Mouse (Mus musculus) hindbrain, embryonic 10.5 days (tissue): ENCODE measurements around the gene Nxf1. TPM values are rescaled to one million over a fixed set of nuclear protein-coding genes. Genes with fewer than 3 reads are reported as not detected.
"Not testable (repeated sequence)": the region's sequence is repeated elsewhere in the genome, so short reads cannot be mapped to it uniquely, and the experiment has no call there.

Source experiments
- DNase-seq: peaks from one replicate; pipeline ENCODE4 v3.0.0-alpha.2; 2017; ENCODE audit warnings: low spot score
- H3K27ac ChIP-seq: fragments of 300-500 bp; sonication (generic); 2 replicates; pipeline ENCODE4 v1.5.1; 2016; ENCODE audit warnings: mild to moderate bottlenecking, moderate library complexity
- H3K27me3 ChIP-seq: fragments of 300-500 bp; sonication (generic); 2 replicates; pipeline ENCODE4 v1.6.1; 2016; ENCODE audit warnings: mild to moderate bottlenecking; ENCODE audit not compliant: poor library complexity, insufficient read depth, severe bottlenecking
- H3K36me3 ChIP-seq: fragments of 300-500 bp; sonication (generic); 2 replicates; pipeline ENCODE4 v1.6.1; 2016; ENCODE audit warnings: mild to moderate bottlenecking, moderate library complexity
- H3K4me1 ChIP-seq: fragments of 300-500 bp; sonication (generic); replicated peaks from 2 replicates; pipeline ENCODE4 v1.6.1; 2016; ENCODE audit warnings: mild to moderate bottlenecking
- H3K4me3 ChIP-seq: fragments of 300-500 bp; sonication (generic); 2 replicates; pipeline ENCODE4 v1.5.1; 2016; ENCODE audit warnings: mild to moderate bottlenecking, moderate library complexity
- H3K9me3 ChIP-seq: fragments of 300-500 bp; sonication (generic); 2 replicates; pipeline ENCODE4 v1.6.1; 2016; ENCODE audit warnings: mild to moderate bottlenecking, moderate library complexity
- WGBS: fragments of 180-500 bp; shearing (Covaris S2); methylation state at CpG from one replicate; pipeline ENCODE4 v1.1.7; 2016; 5-methylcytosine and 5-hydroxymethylcytosine counted together
- polyA plus RNA-seq: library from polyadenylated mRNA; unstranded; fragments of >200 nt; fragmentation: Nextera tagmentation; extraction: Ambion mirVana; gene quantifications from 2 replicates; pipeline ENCODE4 v1.2.1, GENCODE M21; 2016

The Nxf1 gene
- polyA plus RNA-seq, 1 experiment from 2014 or later = 233 TPM

DNA sequence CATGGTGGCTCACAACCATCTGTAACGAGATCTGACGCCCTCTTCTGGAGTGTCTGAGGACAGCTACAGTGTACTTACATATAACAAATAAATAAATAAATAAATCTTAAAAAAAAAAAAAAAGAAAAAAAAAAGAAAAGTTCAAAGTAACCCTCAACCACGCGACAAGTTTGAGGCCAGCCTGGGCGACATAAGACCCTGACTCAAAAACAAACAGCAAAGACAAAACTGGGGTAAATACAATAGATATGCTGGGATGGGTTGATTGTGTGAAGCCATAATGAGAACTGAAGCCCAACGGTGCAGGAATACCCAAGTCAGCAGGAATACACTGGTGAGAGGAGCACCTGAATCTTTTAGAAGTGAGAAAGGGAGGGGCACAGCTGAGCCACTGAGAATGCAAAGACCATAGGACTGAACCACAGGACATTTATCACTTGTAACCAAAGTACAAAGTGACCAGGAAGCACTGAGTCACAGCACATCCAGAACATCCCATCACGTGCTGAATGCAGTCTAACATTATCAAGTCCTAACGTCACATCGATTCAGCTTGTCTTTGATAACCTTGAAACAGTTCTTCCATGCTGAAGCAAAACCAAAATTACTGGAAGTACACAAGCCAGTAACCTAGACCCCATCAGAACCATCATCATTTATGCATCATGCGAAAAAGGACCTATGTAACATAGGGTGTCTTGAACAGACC is 40.0 kb upstream of the Nxf1 start:
- 61% methylated on average over 9 of the region's 10 CpGs for WGBS
- peaks cover 22% of the 10 kb centered on the region for H3K4me1 ChIP-seq
- no peak overlapping the region for H3K4me3 ChIP-seq
- H3K27me3 ChIP-seq = no peaks in the 10 kb centered on the region
- H3K9me3 ChIP-seq = no peaks in the 10 kb centered on the region
- peaks cover 2% of the 10 kb centered on the region for H3K36me3 ChIP-seq
- no peak overlapping the region for H3K27ac ChIP-seq
- DNase-seq = no peak

DNA sequence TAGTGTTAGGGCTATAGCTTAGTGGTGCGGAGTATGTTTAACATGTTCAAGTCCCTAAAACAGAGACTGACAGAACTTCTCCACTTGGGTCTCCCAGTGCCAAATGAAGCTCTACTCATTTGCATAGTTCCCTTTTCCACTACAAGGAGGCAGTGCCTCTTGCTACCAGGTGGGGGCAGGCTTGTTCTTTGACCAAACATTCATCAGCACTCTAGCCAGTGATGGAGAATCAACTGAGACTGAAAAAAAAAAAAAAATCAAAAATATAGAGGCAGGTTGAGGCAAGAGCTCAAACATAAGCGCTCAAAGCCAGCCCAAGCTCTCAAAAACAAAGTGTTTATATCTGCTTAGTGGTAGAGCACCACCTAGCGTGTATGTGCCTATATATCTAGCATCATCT is 38.5 kb upstream of the Nxf1 start:
- Histone ChIP-seq H3K27ac (no peak overlapping the region), H3K36me3 (no peaks in the 10 kb centered on the region), H3K4me3 (no peak overlapping the region), H3K27me3 (no peaks in the 10 kb centered on the region), H3K4me1 (peaks cover 19% of the 10 kb centered on the region), H3K9me3 (no peaks in the 10 kb centered on the region)
- peak; percentile 61 for DNase-seq
- 77% methylated on average over 3 of the region's 3 CpGs for WGBS

DNA sequence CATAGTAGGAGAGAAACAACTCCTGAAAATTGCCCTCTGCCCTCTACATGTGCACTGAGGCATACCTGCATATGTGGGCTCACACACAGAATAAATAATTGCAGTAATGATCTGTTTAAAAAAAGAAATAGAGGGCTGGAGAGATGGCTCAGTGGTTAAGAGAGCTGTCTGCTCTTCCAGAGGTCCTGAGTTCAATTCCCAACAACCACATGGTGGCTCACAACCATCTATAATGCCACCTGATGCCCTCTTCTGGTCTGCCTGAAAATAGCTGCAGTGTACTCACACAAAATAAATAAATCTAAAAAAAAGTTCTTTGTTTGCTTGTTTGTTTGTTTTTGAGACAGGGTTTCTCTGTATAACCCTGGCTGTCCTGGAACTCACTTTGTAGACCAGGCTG is 37.8 kb upstream of the Nxf1 start:
- H3K27ac ChIP-seq, H3K9me3 ChIP-seq, H3K36me3 ChIP-seq, DNase-seq, H3K27me3 ChIP-seq, H3K4me3 ChIP-seq: not testable (repeated sequence)
- peaks cover 16% of the 10 kb centered on the region for H3K4me1 ChIP-seq

DNA sequence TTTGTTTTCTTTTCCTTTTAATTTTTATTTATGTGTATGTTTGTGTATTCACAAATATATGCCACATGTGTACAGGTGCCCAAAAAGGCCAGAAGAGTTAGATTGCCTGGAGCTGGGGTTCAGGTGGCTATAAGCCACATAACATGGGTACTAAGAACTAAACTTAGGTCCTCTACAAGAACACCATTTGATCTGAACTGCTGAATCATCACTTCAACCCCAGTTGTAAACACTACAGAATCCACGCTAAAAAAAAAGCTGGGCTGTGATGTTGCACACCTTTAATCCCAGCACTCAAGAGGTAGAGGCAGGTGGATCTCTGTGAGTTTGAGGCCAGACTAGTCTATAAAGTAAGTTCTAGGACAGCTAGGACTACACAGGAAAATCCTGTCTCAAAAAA is 35.5 kb upstream of the Nxf1 start:
- H3K4me3 ChIP-seq = no peak overlapping the region
- DNase-seq = no peak
- WGBS = 72% methylated on average over 1 of the region's 1 CpGs

DNA sequence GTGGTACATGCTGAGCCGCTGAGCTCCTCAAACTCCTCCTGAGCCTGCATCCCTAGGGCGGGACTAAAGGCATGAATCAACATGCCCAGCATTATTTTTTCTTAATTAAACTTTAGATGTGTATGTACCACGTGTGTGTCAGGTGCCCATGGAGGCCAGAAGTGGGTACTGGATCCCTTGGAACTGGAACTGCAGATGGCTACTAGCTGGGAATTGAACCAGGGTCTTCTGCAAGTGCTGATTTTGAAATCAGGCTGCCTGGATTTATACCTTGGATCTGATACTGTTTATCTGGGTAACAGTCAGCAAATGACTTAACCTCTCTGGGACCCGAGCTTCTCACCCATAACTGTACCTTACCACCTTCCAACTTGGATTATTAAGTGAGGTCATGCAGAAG is 34.9 kb upstream of the Nxf1 start:
- 63% methylated on average over 4 of the region's 4 CpGs for WGBS
- Histone ChIP-seq H3K4me1 (peaks cover 26% of the 10 kb centered on the region), H3K36me3 (peaks cover 31% of the 10 kb centered on the region), H3K27me3 (no peaks in the 10 kb centered on the region), H3K9me3 (no peaks in the 10 kb centered on the region), H3K4me3 (peak overlapping the region; percentile 72), H3K27ac (peak overlapping the region; percentile 93)
- DNase-seq = no peak

More for the DNA sequence above, 35.5 kb upstream of the Nxf1 start:
- Histone ChIP-seq H3K9me3 (no peaks in the 10 kb centered on the region), H3K27me3 (no peaks in the 10 kb centered on the region), H3K4me1 (peaks cover 26% of the 10 kb centered on the region), H3K36me3 (peaks cover 25% of the 10 kb centered on the region), H3K27ac (no peak overlapping the region)

DNA sequence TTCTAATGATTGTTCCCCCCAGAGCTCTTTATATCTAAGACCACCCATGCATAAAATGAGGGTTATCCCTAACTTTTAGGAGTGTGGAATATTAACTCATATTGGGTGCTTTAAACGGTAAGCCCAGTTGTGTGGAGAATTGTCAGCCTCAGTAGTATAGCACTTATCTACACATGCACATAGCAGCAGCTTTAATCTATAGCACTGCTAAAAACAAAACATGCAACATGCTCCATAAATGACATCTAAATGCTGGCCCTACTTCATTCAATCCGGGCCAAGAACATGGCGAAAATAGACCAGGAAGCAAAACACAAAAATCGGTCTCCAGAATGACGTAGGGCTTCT is 34.3 kb upstream of the Nxf1 start:
- Histone ChIP-seq H3K4me3 (peak overlapping the region; percentile 72), H3K9me3 (no peaks in the 10 kb centered on the region), H3K36me3 (peaks cover 32% of the 10 kb centered on the region), H3K27me3 (no peaks in the 10 kb centered on the region), H3K4me1 (peaks cover 26% of the 10 kb centered on the region), H3K27ac (peak overlapping the region; percentile 93)
- DNase-seq = no peak
- WGBS = 3% methylated on average over 5 of the region's 5 CpGs

DNA sequence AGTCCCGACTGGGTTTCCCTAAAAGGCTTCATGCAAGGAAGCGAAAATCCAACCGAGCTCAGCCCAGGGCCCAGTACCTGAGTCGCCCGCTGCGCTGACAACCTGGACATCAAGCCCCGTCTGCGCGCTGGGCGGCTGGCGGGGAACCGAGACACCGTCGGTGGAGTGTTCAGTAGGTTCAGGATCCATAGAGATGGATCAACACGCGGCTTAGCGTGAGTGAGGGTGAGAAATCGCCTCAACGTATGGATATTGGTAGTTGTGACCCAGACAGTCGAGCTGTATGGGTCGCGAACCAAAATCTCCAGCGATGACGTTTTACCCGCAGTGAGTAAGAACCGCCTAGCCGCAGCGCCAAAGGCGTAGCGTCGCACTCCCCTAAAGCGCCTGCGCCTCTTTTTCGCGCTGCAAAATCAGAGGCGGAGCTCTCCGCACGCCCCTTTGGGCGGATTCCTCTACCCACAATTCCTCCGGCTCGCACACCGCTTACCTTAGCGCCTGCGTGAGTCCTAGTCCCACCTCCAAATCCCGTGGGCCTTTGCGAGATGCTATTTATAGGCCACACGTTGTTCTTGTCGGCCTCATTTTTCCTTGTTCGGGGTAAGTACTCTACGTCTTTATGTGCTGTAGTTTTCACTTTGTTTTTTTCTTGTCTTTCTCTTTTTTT is 33.8 kb upstream of the Nxf1 start, which contains the start of gene Slc3a2:
TSS of gene Slc3a2 (minus strand) at position 463 of the 667 bp plus-strand sequence.
- peak within 1 kb of the TSS; percentile 72 for H3K4me3 ChIP-seq
- H3K27ac ChIP-seq = peak within 1 kb of the TSS; percentile 93
- H3K27me3 ChIP-seq = no peaks in the 10 kb centered on the region
- peaks cover 26% of the 10 kb centered on the region for H3K4me1 ChIP-seq
- H3K9me3 ChIP-seq = no peaks in the 10 kb centered on the region
- DNase-seq = peak; percentile 97
- WGBS = under 1% methylated on average over 50 of the region's 50 CpGs
- peaks cover 32% of the 10 kb centered on the region for H3K36me3 ChIP-seq

DNA sequence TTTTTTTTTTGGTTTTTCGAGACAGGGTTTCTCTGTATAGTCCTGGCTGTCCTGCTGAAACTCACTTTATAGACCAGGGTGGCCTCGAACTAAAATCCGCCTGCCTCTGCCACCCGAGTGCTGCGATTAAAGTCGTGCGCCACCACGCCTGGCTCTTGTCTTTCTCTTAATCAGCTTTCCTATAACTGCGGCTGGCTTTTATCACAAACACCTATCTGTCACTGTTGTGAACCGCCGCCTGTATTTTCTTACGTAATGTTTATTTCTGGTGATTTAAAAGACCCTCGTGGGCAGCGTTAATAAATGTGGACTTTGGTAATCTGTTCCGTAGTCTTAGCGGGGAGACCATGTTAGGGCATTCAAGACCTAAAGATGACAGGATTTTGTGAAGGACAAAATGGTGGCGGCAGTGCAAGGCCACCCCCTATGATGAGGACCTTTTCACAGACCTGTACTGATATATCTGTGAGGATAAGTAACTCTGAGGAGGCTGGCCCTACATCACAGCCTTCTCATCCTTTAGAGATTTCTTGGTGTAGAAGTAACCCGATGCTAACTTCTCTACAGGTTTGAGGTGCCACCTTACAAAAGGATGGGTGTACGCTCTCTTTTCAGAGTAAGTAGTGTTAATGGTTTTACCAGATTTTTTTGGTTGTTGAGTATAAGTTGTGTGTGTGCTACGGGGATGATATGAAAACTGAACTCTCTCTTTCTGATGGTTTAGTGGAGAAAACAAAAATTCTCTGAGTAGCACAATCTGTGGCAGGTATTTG is 33.1 kb upstream of the Nxf1 start:
- under 1% methylated on average over 20 of the region's 20 CpGs for WGBS
- peak overlapping the region; percentile 72 for H3K4me3 ChIP-seq
- H3K4me1 ChIP-seq = peaks cover 26% of the 10 kb centered on the region
- no peaks in the 10 kb centered on the region for H3K9me3 ChIP-seq
- peak overlapping the region; percentile 93 for H3K27ac ChIP-seq
- H3K36me3 ChIP-seq = peaks cover 32% of the 10 kb centered on the region
- no peaks in the 10 kb centered on the region for H3K27me3 ChIP-seq
- peak; percentile 28 for DNase-seq

DNA sequence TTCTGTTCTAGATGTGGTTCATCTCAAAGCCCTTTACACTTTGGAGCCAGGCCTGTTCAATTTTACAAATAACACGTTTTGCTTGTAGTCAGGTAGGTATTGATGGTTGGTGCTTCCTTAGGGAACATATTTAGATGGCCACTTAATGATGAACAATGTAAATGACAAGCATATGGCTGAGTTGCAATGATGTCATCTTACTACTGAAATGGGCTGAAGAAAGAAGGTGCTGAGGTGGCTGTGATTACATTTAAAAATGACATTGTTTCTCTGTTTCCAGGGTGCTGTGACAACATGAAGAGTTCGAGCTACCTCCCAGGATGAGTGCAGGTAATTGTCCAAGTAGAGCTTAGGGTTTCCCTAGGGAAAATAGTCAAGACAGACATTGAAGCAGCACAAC is 32.5 kb upstream of the Nxf1 start:
- Histone ChIP-seq H3K4me3 (peak overlapping the region; percentile 72), H3K9me3 (no peaks in the 10 kb centered on the region), H3K4me1 (peaks cover 26% of the 10 kb centered on the region), H3K27ac (peak overlapping the region; percentile 93), H3K36me3 (peaks cover 32% of the 10 kb centered on the region), H3K27me3 (no peaks in the 10 kb centered on the region)
- WGBS = 6% methylated on average over 2 of the region's 2 CpGs
- DNase-seq = no peak

DNA sequence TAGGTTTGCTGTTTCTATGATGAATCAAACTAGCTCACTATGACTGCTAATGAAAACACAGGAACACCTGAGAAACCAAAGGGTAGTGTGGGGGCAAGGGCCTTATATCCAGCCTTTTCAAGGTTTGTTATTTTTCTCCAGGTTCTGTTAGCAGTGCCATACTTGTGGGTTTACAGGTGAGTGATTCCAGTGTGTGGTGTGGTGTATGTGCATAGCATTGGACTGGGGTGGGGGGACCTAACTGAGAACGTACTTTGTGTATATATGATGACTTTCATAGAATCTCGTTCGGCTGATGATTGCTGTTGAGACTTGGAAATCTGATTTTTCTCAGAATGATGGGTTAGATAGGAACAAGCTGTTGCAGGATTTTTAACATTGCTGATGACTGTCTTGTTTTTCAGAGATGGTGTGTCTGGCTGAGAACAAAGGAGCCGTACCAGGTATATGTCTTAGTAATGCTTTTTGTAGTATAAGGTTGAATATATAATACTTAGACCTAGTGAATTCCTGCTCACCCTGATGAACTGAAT is 31.7 kb upstream of the Nxf1 start:
- Histone ChIP-seq H3K9me3 (no peaks in the 10 kb centered on the region), H3K4me3 (peak overlapping the region; percentile 72), H3K36me3 (peaks cover 32% of the 10 kb centered on the region), H3K4me1 (peaks cover 26% of the 10 kb centered on the region), H3K27ac (no peak overlapping the region), H3K27me3 (no peaks in the 10 kb centered on the region)
- WGBS = 61% methylated on average over 4 of the region's 4 CpGs
- no peak for DNase-seq

DNA sequence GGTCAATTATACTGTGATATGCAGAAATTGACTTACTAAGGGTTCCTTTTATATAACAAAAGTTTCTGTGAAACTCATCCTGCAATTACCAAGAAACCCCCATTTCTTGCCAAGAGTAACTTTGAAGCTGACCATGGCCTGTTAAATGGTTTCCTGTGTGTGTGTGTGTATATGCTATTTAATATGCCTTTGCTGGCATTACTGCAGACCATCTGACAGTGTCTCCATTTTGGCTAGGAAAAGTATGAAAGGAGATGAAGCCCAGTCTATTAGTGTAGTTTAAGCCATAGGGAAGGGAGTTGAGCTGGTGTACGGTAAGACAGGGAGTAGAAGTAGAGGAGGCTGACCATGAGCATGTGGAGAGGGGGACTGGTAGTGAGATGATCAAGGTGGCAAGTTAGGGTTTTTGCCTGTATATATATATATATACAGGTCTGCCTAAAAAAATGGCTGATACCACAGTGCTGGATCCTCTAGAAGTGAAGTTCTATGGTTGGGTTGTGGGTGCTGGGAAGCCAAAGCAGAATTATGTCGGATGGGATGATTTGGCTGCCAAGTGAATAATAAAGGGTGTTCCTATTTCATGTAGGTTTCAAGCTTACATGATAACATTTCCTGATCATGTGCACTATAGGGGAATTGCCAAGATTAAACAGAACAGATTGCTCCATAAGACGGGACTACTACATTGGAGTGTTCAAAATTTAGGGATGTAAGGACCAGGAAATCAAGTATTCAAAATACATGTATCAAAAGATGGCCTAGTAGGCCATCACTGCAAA is 30.1 kb upstream of the Nxf1 start:
- H3K4me3 ChIP-seq = no peak overlapping the region
- WGBS = 13% methylated on average over 3 of the region's 3 CpGs
- no peak overlapping the region for H3K27ac ChIP-seq
- H3K27me3 ChIP-seq = no peaks in the 10 kb centered on the region
- no peak for DNase-seq
- H3K9me3 ChIP-seq = no peaks in the 10 kb centered on the region
- H3K36me3 ChIP-seq = peaks cover 32% of the 10 kb centered on the region
- peaks cover 26% of the 10 kb centered on the region for H3K4me1 ChIP-seq

DNA sequence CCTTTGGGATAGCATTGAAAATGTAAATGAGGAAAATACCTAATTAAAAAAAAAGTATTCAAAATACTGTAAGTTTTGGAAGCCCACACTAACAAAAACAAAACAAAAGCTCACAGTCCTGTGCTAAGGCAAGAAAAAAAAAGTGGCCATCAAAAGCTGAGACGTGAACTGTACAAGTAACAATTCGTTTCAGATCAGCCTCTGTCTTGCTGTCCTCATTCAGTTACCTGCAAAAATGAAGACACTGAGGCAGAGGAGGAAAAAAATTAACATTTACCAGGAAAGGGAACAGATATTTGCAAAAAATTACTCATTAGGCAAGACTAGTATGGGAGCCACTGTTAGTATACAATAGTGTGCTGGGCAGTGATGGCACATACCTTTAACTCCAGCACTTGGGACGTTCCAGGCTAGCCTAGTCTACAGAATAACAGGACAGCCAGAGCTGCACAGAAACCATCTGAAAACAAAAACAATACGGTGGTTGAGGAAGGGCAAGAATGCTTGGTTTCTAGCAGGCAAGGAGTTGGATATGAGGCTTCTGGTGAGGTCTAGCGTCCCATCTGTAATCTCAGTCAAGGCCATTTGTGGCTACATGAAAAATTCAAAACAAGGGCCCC is 29.3 kb upstream of the Nxf1 start:
- Histone ChIP-seq H3K9me3 (no peaks in the 10 kb centered on the region), H3K4me1 (peaks cover 18% of the 10 kb centered on the region), H3K4me3 (no peak overlapping the region), H3K27me3 (no peaks in the 10 kb centered on the region), H3K27ac (no peak overlapping the region), H3K36me3 (peaks cover 32% of the 10 kb centered on the region)
- DNase-seq = no peak
- WGBS = 29% methylated on average over 5 of the region's 5 CpGs
